Mouse (Mus musculus): ENCODE measurements at regions not wholly inside any gene's neighbourhood (a gene's known extent, or its start where the extent isn't known, plus 50 kb on each side); places are given as distances from the start of the nearest gene placed in this dataset.

- no peak for DNase-seq (ENCODE audit: extremely low read depth)
- in situ Hi-C loops (cut with MboI; ENCODE audit: low pct_ligation_motif_present, low pct_unique_long_range_greater_than_20kb, low sequenced_read_pairs): no loop called here
Measured at GRCm38 (mm10) chr19:6629911-6630612, 87.2 kb upstream of the Slc22a12 start.

GRCm38 (mm10) chr19:6625574-6625973, 82.7 kb upstream of the Slc22a12 start:
- no peak for DNase-seq (ENCODE audit: extremely low read depth)
- Histone ChIP-seq H3K9me3 (replicated peaks; ENCODE audit: low read length) (peaks cover 15% of the 10 kb centered on the region), H3K4me2 (ENCODE audit: insufficient read depth, low read depth, poor library complexity, severe bottlenecking) (no peak overlapping the region), H3K4me3 (replicated peaks in 1 of 3; ENCODE audit: low read depth in 2 of 3, low read length in 2 of 3, poor library complexity in 1 of 3) (no peak overlapping the region), H3K27ac (ENCODE audit: insufficient read depth, low read depth) (no peak overlapping the region), H3K36me3 (replicated peaks in 1 of 2; ENCODE audit: control insufficient read depth in 1 of 2, insufficient read depth in 1 of 2, low read length in 1 of 2) (no peaks in the 10 kb centered on the region), H3K4me1 (ENCODE audit: control insufficient read depth in 1 of 2, insufficient read depth in 2 of 2) (0 out of 4 replicates have a peak, but pooled peaks cover 3 to 4% of the 10 kb centered on the region in 2 experiments), H3K27me3 (replicated peaks) (peaks cover 42% of the 10 kb centered on the region), H3K79me2 (replicated peaks; ENCODE audit: control insufficient read depth, extremely low read depth, insufficient read depth, poor library complexity, severe bottlenecking) (no peaks in the 10 kb centered on the region), H3K9ac (ENCODE audit: insufficient read depth, low read depth) (no peak overlapping the region)
- in situ Hi-C loops (cut with MboI; ENCODE audit: low pct_ligation_motif_present, low pct_unique_long_range_greater_than_20kb, low sequenced_read_pairs) (no loop called here), dilution Hi-C loops (cut with MboI; ENCODE audit: extremely low pct_ligation_motif_present, extremely low pct_unique_long_range_greater_than_20kb, low sequenced_read_pairs) (no loop called here)
- no peak for TF ChIP-seq ZC3H11A (IDR thresholded peaks at IDR 0.05; ENCODE audit: low read depth, low read length)
- TF ChIP-seq ETS1 (conservative IDR thresholded peaks at IDR 0.05; ENCODE audit: low read depth, low read length): no peak
- no peak for TF ChIP-seq SMC3 (IDR thresholded peaks at IDR 0.05; ENCODE audit: low read depth, low read length)
- TF ChIP-seq SIN3A (IDR thresholded peaks at IDR 0.05; ENCODE audit: low read length): no peak
- TF ChIP-seq MAX (IDR thresholded peaks at IDR 0.05; ENCODE audit: low read length): no peak
- TF ChIP-seq ZKSCAN1 (IDR thresholded peaks at IDR 0.05; ENCODE audit: borderline replicate concordance, low read depth, low read length): no peak
- TF ChIP-seq NRF1 (IDR thresholded peaks at IDR 0.05; ENCODE audit: low read depth, low read length): no peak
- TF ChIP-seq POLR2AphosphoS2 (IDR thresholded peaks at IDR 0.05; ENCODE audit: low read depth, low read length): no peak
- no peak for TF ChIP-seq ELF1 (IDR thresholded peaks at IDR 0.05; ENCODE audit: low read depth, low read length)
- TF ChIP-seq TCF12 (IDR thresholded peaks at IDR 0.05; ENCODE audit: low read depth, low read length): no peak
- no peak for TF ChIP-seq MAFK (IDR thresholded peaks at IDR 0.05; ENCODE audit: insufficient replicate concordance, low read length)

More at GRCm38 (mm10) chr19:6629911-6630612, 87.2 kb upstream of the Slc22a12 start:
- H3K36me3 ChIP-seq (replicated peaks in 1 of 2; ENCODE audit: control insufficient read depth in 1 of 2, insufficient read depth in 1 of 2, low read length in 1 of 2): no peaks in the 10 kb centered on the region
- no peak overlapping the region for H3K4me3 ChIP-seq (replicated peaks in 1 of 3; ENCODE audit: low read depth in 2 of 3, low read length in 2 of 3, poor library complexity in 1 of 3)
- peaks cover 5% of the 10 kb centered on the region for H3K9me3 ChIP-seq (replicated peaks; ENCODE audit: low read length)
- no peak overlapping the region for H3K4me2 ChIP-seq (ENCODE audit: insufficient read depth, low read depth, poor library complexity, severe bottlenecking)
- no peak overlapping the region for H3K27ac ChIP-seq (ENCODE audit: insufficient read depth, low read depth)
- dilution Hi-C loops (cut with MboI; ENCODE audit: extremely low pct_ligation_motif_present, extremely low pct_unique_long_range_greater_than_20kb, low sequenced_read_pairs): no loop called here
- H3K9ac ChIP-seq (ENCODE audit: insufficient read depth, low read depth): no peak overlapping the region
- no peaks in the 10 kb centered on the region for H3K79me2 ChIP-seq (replicated peaks; ENCODE audit: control insufficient read depth, extremely low read depth, insufficient read depth, poor library complexity, severe bottlenecking)
- peaks cover 3 to 4% of the 10 kb centered on the region in 2 experiments; a peak in 1 of 4 replicates for H3K4me1 ChIP-seq (ENCODE audit: control insufficient read depth in 1 of 2, insufficient read depth in 2 of 2)
- TF ChIP-seq EP300 (IDR thresholded peaks at IDR 0.05; ENCODE audit: low read length): no peak
- no peak for TF ChIP-seq RCOR1 (conservative IDR thresholded peaks at IDR 0.05; ENCODE audit: low read depth, low read length)
- no peak for TF ChIP-seq GABPA (IDR thresholded peaks at IDR 0.05; ENCODE audit: insufficient replicate concordance, low read depth, low read length)
- TF ChIP-seq TCF12 (IDR thresholded peaks at IDR 0.05; ENCODE audit: low read depth, low read length): no peak
- TF ChIP-seq E2F4 (IDR thresholded peaks at IDR 0.05; ENCODE audit: insufficient replicate concordance, low read depth, low read length): no peak
- TF ChIP-seq ZKSCAN1 (IDR thresholded peaks at IDR 0.05; ENCODE audit: borderline replicate concordance, low read depth, low read length): no peak
- TF ChIP-seq UBTF (IDR thresholded peaks at IDR 0.05; ENCODE audit: low read depth, low read length): no peak
- TF ChIP-seq NRF1 (IDR thresholded peaks at IDR 0.05; ENCODE audit: low read depth, low read length): no peak
- no peak for TF ChIP-seq HCFC1 (IDR thresholded peaks at IDR 0.05; ENCODE audit: low read depth, low read length)
- peaks cover 23% of the 10 kb centered on the region for H3K27me3 ChIP-seq (replicated peaks)

All from CH12.LX (cell line).